In the genomic region with DNA sequence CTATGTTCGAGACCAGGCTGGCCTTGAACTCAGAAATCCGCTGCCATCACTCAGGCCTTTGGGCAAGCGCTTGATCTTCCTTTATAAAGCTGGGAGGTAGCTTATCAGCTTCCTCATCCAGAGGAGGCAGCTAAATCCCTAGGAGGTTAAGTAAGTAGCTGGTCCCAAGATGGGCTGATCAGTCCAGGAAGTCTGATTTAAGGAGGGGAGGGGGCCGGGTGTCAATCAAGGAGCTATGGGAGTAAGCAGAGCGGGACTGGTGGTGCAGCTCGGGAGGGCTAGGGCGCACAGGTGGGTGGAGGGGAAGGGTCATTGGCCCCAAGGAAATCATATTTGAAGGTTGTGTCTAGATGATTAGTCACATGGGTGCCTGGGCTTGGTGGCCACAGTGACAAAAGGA, we compare ENCODE assay signal across 15 mouse cellular contexts. TPM values are rescaled to one million over a fixed set of nuclear protein-coding genes. Genes with fewer than 3 reads are reported as not detected.
A peak's percentile ranks its signal among the peaks of the same experiment; 100 is the strongest.
DNase-seq lines count a peak whose midpoint lies in the region; ATAC-seq and TF ChIP-seq lines count a peak whose summit lies in the region.
"Had no signal": no experiment of that assay in that cellular context is flagged by ENCODE, and none has a peak within 500 bp of the region (broad histone marks: within the 10 kb centered on the region; RNA-seq: fewer than 3 reads in every experiment).

No protein-coding gene starts in this region.

- TF ChIP-seq CTCF in lung, embryonic 14.5 days (IDR thresholded peaks at IDR 0.05; ENCODE audit: low read depth) = no peak
- TF ChIP-seq CTCF in lung, postnatal 0 days (IDR thresholded peaks at IDR 0.05) = no peak
- TF ChIP-seq CTCF in liver, postnatal 0 days (IDR thresholded peaks at IDR 0.05; ENCODE audit: low read depth) = no peak

- H3K4me2 ChIP-seq in lung, embryonic 14.5 days = no peak overlapping the region
- no peak overlapping the region for H3K4me2 ChIP-seq in lung, postnatal 0 days (replicated peaks; ENCODE audit: low read depth, low read length)
- no peak overlapping the region for H3K4me2 ChIP-seq in embryonic facial prominence, embryonic 12.5 days (replicated peaks)
- H3K4me2 ChIP-seq in forebrain, embryonic 13.5 days = no peak overlapping the region
- peak overlapping the region; percentile 38; the same call in 1 of the 2 replicates for H3K4me2 ChIP-seq in liver, postnatal 0 days (ENCODE audit: low read depth, low read length)
- H3K4me2 ChIP-seq: neural tube, embryonic 15.5 days had no signal

- TF ChIP-seq EP300 in lung, postnatal 0 days (IDR thresholded peaks at IDR 0.05) = no peak
- no peak for TF ChIP-seq EP300 in liver, postnatal 0 days (IDR thresholded peaks at IDR 0.05; ENCODE audit: low read depth)

- no peaks in the 10 kb centered on the region for H3K27me3 ChIP-seq in lung, embryonic 14.5 days (ENCODE audit: insufficient read depth, low read length)
- H3K27me3 ChIP-seq in lung, postnatal 0 days (replicated peaks; ENCODE audit: insufficient read depth, low read length) = no peaks in the 10 kb centered on the region
- H3K27me3 ChIP-seq in embryonic facial prominence, embryonic 12.5 days = no peaks in the 10 kb centered on the region
- H3K27me3 ChIP-seq in forebrain, embryonic 13.5 days = peaks cover 2% of the 10 kb centered on the region; the same call in 1 of the 2 replicates
- no peaks in the 10 kb centered on the region for H3K27me3 ChIP-seq in liver, postnatal 0 days (ENCODE audit: insufficient read depth, low read length)
- H3K27me3 ChIP-seq: CH12.LX had no signal

- H3K27ac ChIP-seq in lung, embryonic 14.5 days (ENCODE audit: low read depth) = peak overlapping the region; percentile 80
- no peak overlapping the region for H3K27ac ChIP-seq in lung, postnatal 0 days (ENCODE audit: low read length)
- H3K27ac ChIP-seq in embryonic facial prominence, embryonic 12.5 days = peak overlapping the region; percentile 82
- H3K27ac ChIP-seq in forebrain, embryonic 13.5 days = 0 out of 2 replicates have a peak overlapping the region, but pooled peaks have one; percentile 31
- H3K27ac ChIP-seq in liver, postnatal 0 days (ENCODE audit: low read depth) = peak overlapping the region; percentile 82
- H3K27ac ChIP-seq: left cerebral cortex, adult 2 months; neural tube, embryonic 15.5 days had no signal

- DNase-seq in lung, embryonic 14.5 days = no peak
- no peak for DNase-seq in lung, postnatal 0 days (ENCODE audit: low spot score)
- no peak for DNase-seq in liver, postnatal 0 days
- DNase-seq in cerebellum, adult 18-20 months = no peak
- no peak for DNase-seq in frontal cortex, postnatal 36 days (ENCODE audit: low spot score in 2 of 2)
- DNase-seq in adrenal gland, adult (ENCODE audit: inconsistent age in 2 of 2, low spot score in 1 of 2) = no peak
- DNase-seq: adrenal gland, postnatal 10 days; heart, postnatal 10 days; kidney, adult 11 months; lung, postnatal 14 days had no signal

- H3K36me3 ChIP-seq in lung, embryonic 14.5 days (ENCODE audit: insufficient read depth) = peaks cover 47% of the 10 kb centered on the region
- H3K36me3 ChIP-seq in lung, postnatal 0 days (ENCODE audit: insufficient read depth, low read length) = peaks cover 4% of the 10 kb centered on the region; the same call in 1 of the 2 replicates
- peaks cover 26% of the 10 kb centered on the region for H3K36me3 ChIP-seq in embryonic facial prominence, embryonic 12.5 days
- H3K36me3 ChIP-seq in forebrain, embryonic 13.5 days (ENCODE audit: poor library complexity, severe bottlenecking) = peaks cover 24% of the 10 kb centered on the region
- H3K36me3 ChIP-seq in liver, postnatal 0 days (replicated peaks; ENCODE audit: insufficient read depth, low read length) = 0 out of 2 replicates have a peak, but pooled peaks cover 1% of the 10 kb centered on the region
- H3K36me3 ChIP-seq: neural tube, embryonic 15.5 days had no signal

- ATAC-seq in lung, embryonic 14.5 days (ENCODE audit: insufficient read depth) = no peak
- no peak for ATAC-seq in lung, postnatal 0 days
- no peak for ATAC-seq in embryonic facial prominence, embryonic 12.5 days (ENCODE audit: insufficient number of reproducible peaks, insufficient read depth, low FRiP score, low TSS enrichment)
- no peak for ATAC-seq in forebrain, embryonic 13.5 days
- no peak for ATAC-seq in liver, postnatal 0 days

- H3K9me3 ChIP-seq in lung, embryonic 14.5 days (ENCODE audit: low read depth, low read length) = no peaks in the 10 kb centered on the region
- no peaks in the 10 kb centered on the region for H3K9me3 ChIP-seq in lung, postnatal 0 days (ENCODE audit: low read length)
- H3K9me3 ChIP-seq in embryonic facial prominence, embryonic 12.5 days = no peaks in the 10 kb centered on the region
- H3K9me3 ChIP-seq in forebrain, embryonic 13.5 days (replicated peaks) = no peaks in the 10 kb centered on the region
- H3K9me3 ChIP-seq in liver, postnatal 0 days (ENCODE audit: low read length) = no peaks in the 10 kb centered on the region
- H3K9me3 ChIP-seq: neural tube, embryonic 15.5 days had no signal

- no peak overlapping the region for H3K4me3 ChIP-seq in lung, embryonic 14.5 days (ENCODE audit: low read depth, low read length)
- H3K4me3 ChIP-seq in lung, postnatal 0 days (ENCODE audit: low read depth, low read length) = no peak overlapping the region
- no peak overlapping the region for H3K4me3 ChIP-seq in embryonic facial prominence, embryonic 12.5 days
- no peak overlapping the region for H3K4me3 ChIP-seq in forebrain, embryonic 13.5 days
- H3K4me3 ChIP-seq in liver, postnatal 0 days (ENCODE audit: low read depth, low read length) = no peak overlapping the region
- H3K4me3 ChIP-seq: left cerebral cortex, adult 2 months; neural tube, embryonic 15.5 days had no signal

- peaks cover 21% of the 10 kb centered on the region for H3K4me1 ChIP-seq in lung, embryonic 14.5 days (ENCODE audit: insufficient read depth)
- H3K4me1 ChIP-seq in lung, postnatal 0 days (ENCODE audit: insufficient read depth, low read depth, low read length) = peaks cover 6% of the 10 kb centered on the region; the same call in 1 of the 2 replicates
- H3K4me1 ChIP-seq in embryonic facial prominence, embryonic 12.5 days = peaks cover 47% of the 10 kb centered on the region
- H3K4me1 ChIP-seq in forebrain, embryonic 13.5 days = peaks cover 44% of the 10 kb centered on the region
- H3K4me1 ChIP-seq in liver, postnatal 0 days (ENCODE audit: insufficient read depth) = peaks cover 37% of the 10 kb centered on the region

- H3K9ac ChIP-seq in lung, embryonic 14.5 days = no peak overlapping the region
- no peak overlapping the region for H3K9ac ChIP-seq in lung, postnatal 0 days (replicated peaks; ENCODE audit: low read depth)
- no peak overlapping the region for H3K9ac ChIP-seq in embryonic facial prominence, embryonic 12.5 days
- no peak overlapping the region for H3K9ac ChIP-seq in forebrain, embryonic 13.5 days
- no peak overlapping the region for H3K9ac ChIP-seq in liver, postnatal 0 days (replicated peaks)
- H3K9ac ChIP-seq: neural tube, embryonic 15.5 days had no signal

- 56% methylated on average over 7 of the region's 7 CpGs for WGBS in lung, embryonic 14.5 days
- 76% methylated on average over 7 of the region's 7 CpGs for whole genome bisulfite sequencing in lung, postnatal 0 days
- WGBS in embryonic facial prominence, embryonic 12.5 days = 57% methylated on average over 7 of the region's 7 CpGs
- WGBS in forebrain, embryonic 13.5 days = 81% methylated on average over 7 of the region's 7 CpGs
- WGBS in liver, postnatal 0 days (ENCODE audit: insufficient replicate concordance) = 70% methylated on average over 7 of the region's 7 CpGs

RNA-seq across cellular contexts. Expression of a gene that starts 35.8 kb away (rescaled TPM):
- polyA plus RNA-seq in lung, embryonic 14.5 days (2014; fragmentation: Nextera tagmentation; extraction: Ambion mirVana) = 37.2 and 42.2 TPM in 2 replicates
- 10.2 and 14.3 TPM in 2 replicates for polyA plus RNA-seq in lung, postnatal 0 days (2015; fragmentation: Nextera tagmentation; extraction: Ambion mirVana)
- 51.0 and 52.4 TPM in 2 replicates for polyA plus RNA-seq in embryonic facial prominence, embryonic 12.5 days (2016; fragmentation: Nextera tagmentation; extraction: Ambion mirVana)
- 13.4 and 15.6 TPM in 2 replicates for polyA plus RNA-seq in forebrain, embryonic 13.5 days (2015; fragmentation: Nextera tagmentation; extraction: Ambion mirVana)
- polyA plus RNA-seq in liver, postnatal 0 days (2015; fragmentation: Nextera tagmentation; extraction: Ambion mirVana) = 5.9 and 6.2 TPM in 2 replicates

RNA-seq across cellular contexts. Expression of a gene that starts 54.1 kb away (rescaled TPM):
- 38.8 and 43.6 TPM in 2 replicates for polyA plus RNA-seq in lung, embryonic 14.5 days (2014; fragmentation: Nextera tagmentation; extraction: Ambion mirVana)
- polyA plus RNA-seq in lung, postnatal 0 days (2015; fragmentation: Nextera tagmentation; extraction: Ambion mirVana) = 8.3 and 9.3 TPM in 2 replicates
- 35.6 and 49.2 TPM in 2 replicates for polyA plus RNA-seq in embryonic facial prominence, embryonic 12.5 days (2016; fragmentation: Nextera tagmentation; extraction: Ambion mirVana)
- polyA plus RNA-seq in forebrain, embryonic 13.5 days (2015; fragmentation: Nextera tagmentation; extraction: Ambion mirVana) = 2.6 and 3.1 TPM in 2 replicates
- 0.82 TPM in 2 replicates for polyA plus RNA-seq in liver, postnatal 0 days (2015; fragmentation: Nextera tagmentation; extraction: Ambion mirVana)
